Mouse (Mus musculus) liver, embryonic 13.5 days (tissue): ENCODE measurements around the gene Sbk3. TPM values are rescaled to one million over a fixed set of nuclear protein-coding genes. Genes with fewer than 3 reads are reported as not detected.
A peak's percentile ranks its signal among the peaks of the same experiment; 100 is the strongest.

ENCODE experiments used
- ATAC-seq: fragments of 200-750 bp; cut with Nextera tagmentation; 2 replicates; pipeline ENCODE4 v1.8.0; 2017; ENCODE audit warnings: low read depth, mild to moderate bottlenecking, moderate number of reproducible peaks, moderate library complexity
- DNase-seq: peaks from one replicate; pipeline ENCODE4 v3.0.0; 2022
- H3K27ac ChIP-seq: fragments of 300-500 bp; sonication (generic); 2 replicates; pipeline ENCODE4 v1.5.1; 2015; ENCODE audit warnings: moderate library complexity, mild to moderate bottlenecking, inconsistent platforms
- H3K27me3 ChIP-seq: fragments of 300-500 bp; sonication (generic); 2 replicates; pipeline ENCODE4 v1.6.1; 2015; ENCODE audit warnings: mild to moderate bottlenecking, inconsistent platforms
- H3K36me3 ChIP-seq: fragments of 300-500 bp; sonication (generic); 2 replicates; pipeline ENCODE4 v1.6.1; 2015; ENCODE audit warnings: mild to moderate bottlenecking, inconsistent platforms
- H3K4me1 ChIP-seq: fragments of 300-500 bp; sonication (generic); replicated peaks from 2 replicates; pipeline ENCODE4 v1.6.1; 2015; ENCODE audit warnings: inconsistent platforms
- H3K4me2 ChIP-seq: fragments of 300-500 bp; sonication (generic); 2 replicates; pipeline ENCODE4 v1.6.1; 2015; ENCODE audit warnings: inconsistent platforms, mild to moderate bottlenecking, moderate library complexity
- H3K4me3 ChIP-seq: fragments of 300-500 bp; sonication (generic); replicated peaks from 2 replicates; pipeline ENCODE4 v1.5.1; 2015; ENCODE audit warnings: mild to moderate bottlenecking, inconsistent platforms
- H3K9ac ChIP-seq: fragments of 300-500 bp; sonication (generic); 2 replicates; pipeline ENCODE4 v1.6.1; 2015; ENCODE audit warnings: mild to moderate bottlenecking, inconsistent platforms
- H3K9me3 ChIP-seq: fragments of 300-500 bp; sonication (generic); replicated peaks from 2 replicates; pipeline ENCODE4 v1.6.1; 2016; ENCODE audit warnings: inconsistent platforms
- WGBS: fragments of 180-500 bp; shearing (Covaris S2); methylation state at CpG from one replicate; pipeline ENCODE4 v1.1.7; 2015; ENCODE audit not compliant: insufficient replicate concordance; 5-methylcytosine and 5-hydroxymethylcytosine counted together
- polyA plus RNA-seq: library from polyadenylated mRNA; unstranded; fragments of >200 nt; fragmentation: Nextera tagmentation; extraction: Ambion mirVana; gene quantifications from 2 replicates; pipeline ENCODE4 v1.2.1, GENCODE M21; 2015

Sbk3 gene
- polyA plus RNA-seq, 1 experiment from 2014 or later = not detected

DNA sequence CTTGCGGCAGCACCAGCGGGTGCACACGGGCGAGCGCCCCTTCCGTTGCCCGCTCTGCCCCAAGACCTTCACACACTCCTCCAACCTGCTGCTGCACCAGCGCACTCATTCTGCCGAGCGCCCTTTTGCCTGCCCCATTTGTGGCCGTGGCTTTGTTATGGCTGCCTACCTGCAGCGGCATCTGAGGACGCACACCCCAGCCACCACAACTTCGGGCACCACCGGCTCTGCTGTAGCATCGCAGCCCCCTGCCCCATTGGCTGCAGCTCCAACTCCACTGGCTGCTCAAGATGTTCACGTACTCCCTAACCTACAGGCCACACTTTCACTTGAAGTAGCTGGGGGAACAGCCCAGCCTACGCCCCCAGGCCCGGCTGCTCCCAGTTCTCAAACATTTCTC is 50.5 kb downstream of the Sbk3 start:
- ATAC-seq (no peak), DNase-seq (no peak)
- Histone ChIP-seq H3K4me1 (peaks cover 55% of the 10 kb centered on the region), H3K36me3 (peaks cover 41% of the 10 kb centered on the region), H3K4me3 (no peak overlapping the region), H3K9me3 (no peaks in the 10 kb centered on the region), H3K27me3 (peaks cover 41% of the 10 kb centered on the region), H3K4me2 (no peak overlapping the region), H3K9ac (no peak overlapping the region), H3K27ac (no peak overlapping the region)
- WGBS = 88% methylated on average over 19 of the region's 19 CpGs

DNA sequence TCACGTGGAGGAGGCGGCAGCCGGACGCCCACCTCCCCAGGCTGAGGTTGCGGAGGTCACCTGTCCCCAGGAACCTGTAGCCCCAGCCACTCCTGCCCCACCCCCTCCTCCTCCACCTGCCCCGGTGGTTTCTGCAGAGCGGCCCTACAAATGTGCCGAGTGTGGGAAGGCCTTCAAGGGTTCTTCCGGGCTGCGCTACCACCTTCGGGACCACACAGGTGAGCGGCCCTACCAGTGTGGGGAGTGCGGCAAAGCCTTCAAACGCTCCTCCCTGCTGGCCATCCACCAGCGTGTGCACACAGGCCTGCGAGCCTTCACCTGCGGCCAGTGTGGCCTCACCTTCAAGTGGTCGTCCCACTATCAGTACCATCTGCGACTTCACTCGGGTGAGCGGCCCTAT is 51.0 kb downstream of the Sbk3 start:
- Histone ChIP-seq H3K9ac (no peak overlapping the region), H3K9me3 (no peaks in the 10 kb centered on the region), H3K4me3 (no peak overlapping the region), H3K36me3 (peaks cover 41% of the 10 kb centered on the region), H3K27ac (no peak overlapping the region), H3K27me3 (peaks cover 35% of the 10 kb centered on the region), H3K4me2 (no peak overlapping the region), H3K4me1 (peaks cover 55% of the 10 kb centered on the region)
- 88% methylated on average over 21 of the region's 21 CpGs for WGBS
- DNase-seq (no peak), ATAC-seq (no peak)

GRCm38 (mm10) chr7:4919096-4919495 is 51.9 kb downstream of the Sbk3 start:
- Histone ChIP-seq H3K9me3 (no peaks in the 10 kb centered on the region), H3K4me1 (peaks cover 56% of the 10 kb centered on the region), H3K4me2 (no peak overlapping the region), H3K36me3 (peaks cover 41% of the 10 kb centered on the region), H3K4me3 (no peak overlapping the region), H3K27me3 (peaks cover 27% of the 10 kb centered on the region), H3K9ac (no peak overlapping the region), H3K27ac (no peak overlapping the region)
- ATAC-seq = no peak
- WGBS = 91% methylated on average over 21 of the region's 21 CpGs
- no peak for DNase-seq

DNA sequence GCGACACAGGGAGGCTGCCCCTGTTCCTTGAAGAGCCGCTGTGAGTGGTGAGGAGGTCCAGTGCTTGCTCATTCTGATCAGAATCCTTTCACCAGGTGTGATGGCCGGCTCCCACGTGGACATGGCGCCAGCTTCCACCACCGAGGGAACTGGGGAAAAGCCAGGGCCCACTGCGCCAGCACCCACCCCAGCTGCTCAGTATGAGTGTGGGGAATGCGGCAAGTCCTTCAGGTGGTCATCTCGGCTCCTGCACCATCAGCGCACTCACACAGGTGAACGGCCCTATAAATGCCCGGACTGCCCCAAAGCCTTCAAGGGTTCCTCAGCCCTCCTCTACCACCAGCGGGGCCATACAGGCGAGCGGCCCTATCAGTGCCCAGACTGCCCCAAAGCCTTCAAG is 52.3 kb downstream of the Sbk3 start:
- H3K9ac ChIP-seq = no peak overlapping the region
- no peak overlapping the region for H3K27ac ChIP-seq
- 89% methylated on average over 15 of the region's 15 CpGs for WGBS
- ATAC-seq = no peak
- H3K36me3 ChIP-seq = peaks cover 41% of the 10 kb centered on the region
- H3K4me1 ChIP-seq = peaks cover 53% of the 10 kb centered on the region
- H3K4me2 ChIP-seq = no peak overlapping the region
- DNase-seq = no peak
- no peaks in the 10 kb centered on the region for H3K9me3 ChIP-seq
- H3K4me3 ChIP-seq = no peak overlapping the region
- peaks cover 22% of the 10 kb centered on the region for H3K27me3 ChIP-seq

- H3K27ac ChIP-seq = no peak overlapping the region
- 0 out of 2 replicates have a peak overlapping the region, but pooled peaks have one; percentile 89 for H3K9ac ChIP-seq
- H3K27me3 ChIP-seq = peaks cover 11% of the 10 kb centered on the region
- WGBS = 81% methylated on average over 2 of the region's 2 CpGs
- no peak overlapping the region for H3K4me2 ChIP-seq
- DNase-seq (no peak), ATAC-seq (no peak)
- H3K36me3 ChIP-seq = peaks cover 41% of the 10 kb centered on the region
- no peak overlapping the region for H3K4me3 ChIP-seq
- peaks cover 42% of the 10 kb centered on the region for H3K4me1 ChIP-seq
- no peaks in the 10 kb centered on the region for H3K9me3 ChIP-seq
These were observed 53.5 kb downstream of the Sbk3 start for GRCm38 (mm10) chr7:4917494-4917893.

DNA sequence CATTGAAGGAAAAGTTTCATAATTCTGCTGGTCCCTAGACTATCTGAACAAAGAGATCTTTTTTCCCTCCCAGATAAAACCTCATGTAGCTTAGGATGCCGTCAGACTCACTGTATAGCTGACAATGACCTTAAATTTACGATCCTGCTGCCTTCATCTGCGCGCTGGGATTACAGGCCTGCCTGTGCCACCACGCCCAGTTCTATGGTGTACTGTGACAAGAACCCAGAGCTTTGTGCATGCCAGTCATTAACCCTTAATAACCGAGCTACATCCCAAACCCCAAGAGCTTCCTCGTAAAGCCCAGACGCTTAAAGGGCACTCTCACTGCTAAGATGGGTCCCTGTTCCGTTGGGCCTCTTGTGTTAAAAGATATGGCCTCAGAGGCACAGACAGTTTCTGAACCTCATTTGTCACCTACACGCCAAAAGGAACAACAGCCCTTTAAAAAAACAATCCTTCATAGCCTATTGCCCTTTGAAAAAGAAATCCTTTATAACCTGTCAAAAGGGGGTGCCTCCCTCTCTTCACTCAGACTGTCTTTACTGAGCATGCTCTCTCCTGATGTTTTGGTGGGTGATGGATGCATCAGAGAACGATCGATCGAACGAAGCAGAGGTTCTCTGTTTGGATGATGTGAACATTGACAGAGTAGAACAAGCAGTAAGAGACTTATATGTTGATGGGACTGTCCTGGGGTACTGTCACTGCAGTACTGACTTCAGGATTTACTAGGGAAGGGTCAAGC is 55.1 kb downstream of the Sbk3 start:
- H3K4me2 ChIP-seq = peak overlapping the region; percentile 91

More for the DNA sequence above, 55.1 kb downstream of the Sbk3 start:
- Histone ChIP-seq H3K9me3 (no peaks in the 10 kb centered on the region), H3K27me3 (no peaks in the 10 kb centered on the region), H3K27ac (peak overlapping the region; percentile 88), H3K4me1 (peaks cover 29% of the 10 kb centered on the region), H3K9ac (peak overlapping the region; percentile 89), H3K36me3 (peaks cover 38% of the 10 kb centered on the region), H3K4me3 (peak overlapping the region; percentile 82)
- ATAC-seq = peak; percentile 64
- 21% methylated on average over 14 of the region's 14 CpGs for WGBS
- DNase-seq = no peak

Other genes with a start within 250 kb of the Sbk3 start
- 0.09 and 0.15 TPM in 2 replicates for gene Tmem150b, start 245.9 kb downstream of the Sbk3 start, polyA plus RNA-seq
- 61.6 and 63.9 TPM in 2 replicates for gene Kmt5c, start 231.1 kb downstream of the Sbk3 start, polyA plus RNA-seq
- 98.6 and 105 TPM in 2 replicates for gene Cox6b2, start 218.1 kb downstream of the Sbk3 start, polyA plus RNA-seq
- not detected in 2 replicates for gene Fam71e2, start 199.9 kb downstream of the Sbk3 start, polyA plus RNA-seq
- gene Il11, start 188.3 kb downstream of the Sbk3 start, polyA plus RNA-seq = 0.05 TPM in 1 of 2 replicates, not detected in the other
- gene Tmem190, start 188.2 kb downstream of the Sbk3 start, polyA plus RNA-seq = 0.44 TPM in 1 of 2 replicates, not detected in the other
- 13.7 and 14.6 TPM in 2 replicates for gene Tmem238, start 181.5 kb downstream of the Sbk3 start, polyA plus RNA-seq
- 242 and 279 TPM in 2 replicates for gene Rpl28, start 178.3 kb downstream of the Sbk3 start, polyA plus RNA-seq
- gene Ube2s, start 158.6 kb downstream of the Sbk3 start, polyA plus RNA-seq = 282 and 292 TPM in 2 replicates
- gene Shisa7, start 126.5 kb downstream of the Sbk3 start, polyA plus RNA-seq = not detected in 2 replicates
- gene Isoc2b, start 100.9 kb downstream of the Sbk3 start, polyA plus RNA-seq = 3.1 and 3.8 TPM in 2 replicates
- gene Isoc2a, start 94.0 kb downstream of the Sbk3 start, polyA plus RNA-seq = 0.45 and 0.52 TPM in 2 replicates
- 0.07 TPM in 1 of 2 replicates, not detected in the other for gene Gm36210, start 64.7 kb downstream of the Sbk3 start, polyA plus RNA-seq
- gene Zfp628, start 56.0 kb downstream of the Sbk3 start, polyA plus RNA-seq = 1.4 and 1.6 TPM in 2 replicates
- 0.57 and 0.67 TPM in 2 replicates for gene Nat14, start 49.1 kb downstream of the Sbk3 start, polyA plus RNA-seq
- gene Ssc5d, start 45.4 kb downstream of the Sbk3 start, polyA plus RNA-seq = 0.03 and 0.09 TPM in 2 replicates
- gene Sbk2, start 6.8 kb downstream of the Sbk3 start, polyA plus RNA-seq = not detected in 2 replicates
- gene Zfp579, start 25.0 kb upstream of the Sbk3 start, polyA plus RNA-seq = 4.0 TPM in 2 replicates
- gene Zfp524, start 43.2 kb upstream of the Sbk3 start, polyA plus RNA-seq = 9.8 and 10.0 TPM in 2 replicates
- gene Fiz1, start 43.5 kb upstream of the Sbk3 start, polyA plus RNA-seq = 15.8 and 18.7 TPM in 2 replicates
- gene Gm44973, start 44.3 kb upstream of the Sbk3 start, polyA plus RNA-seq = 1.1 and 1.5 TPM in 2 replicates
- 1.4 TPM in 2 replicates for gene Zfp865, start 49.2 kb upstream of the Sbk3 start, polyA plus RNA-seq
- 0.84 and 1.4 TPM in 2 replicates for gene Ccdc106, start 49.4 kb upstream of the Sbk3 start, polyA plus RNA-seq
- gene 4632433K11Rik, start 63.0 kb upstream of the Sbk3 start, polyA plus RNA-seq = 0.09 TPM in 1 of 2 replicates, not detected in the other
- gene Zfp784, start 67.3 kb upstream of the Sbk3 start, polyA plus RNA-seq = 0.93 and 1.4 TPM in 2 replicates
- gene Zfp580, start 80.4 kb upstream of the Sbk3 start, polyA plus RNA-seq = 2.2 and 2.7 TPM in 2 replicates
- gene U2af2, start 91.0 kb upstream of the Sbk3 start, polyA plus RNA-seq = 79.1 and 83.0 TPM in 2 replicates
- 45.6 and 48.2 TPM in 2 replicates for gene Epn1, start 109.1 kb upstream of the Sbk3 start, polyA plus RNA-seq
- not detected in 2 replicates for gene Rfpl4, start 145.8 kb upstream of the Sbk3 start, polyA plus RNA-seq
- 0.19 and 0.24 TPM in 2 replicates for gene Rasl2-9, start 154.8 kb upstream of the Sbk3 start, polyA plus RNA-seq
- not detected in 2 replicates for gene Vmn1r55, start 178.5 kb upstream of the Sbk3 start, polyA plus RNA-seq
- gene Vmn1r56, start 225.6 kb upstream of the Sbk3 start, polyA plus RNA-seq = not detected in 2 replicates
- not detected in 2 replicates for gene Vmn1r57, start 247.3 kb upstream of the Sbk3 start, polyA plus RNA-seq